Mouse (Mus musculus) cerebellum, adult 2 months (tissue): ENCODE measurements around the gene Nub1.

ENCODE experiments used
- CTCF ChIP-seq: fragments of 200-500 bp; IDR thresholded peaks from 2 replicates; pipeline ENCODE4 v1.5.1; 2011; ENCODE audit warnings: low read depth, mild to moderate bottlenecking, control low read depth, low read length, moderate library complexity, borderline replicate concordance; ENCODE audit not compliant: insufficient read depth
- POLR2A ChIP-seq: fragments of 200-500 bp; IDR thresholded peaks from 2 replicates; pipeline ENCODE4 v1.6.1; 2011; ENCODE audit warnings: low read length, control low read depth, borderline replicate concordance; ENCODE audit not compliant: insufficient read depth

DNA sequence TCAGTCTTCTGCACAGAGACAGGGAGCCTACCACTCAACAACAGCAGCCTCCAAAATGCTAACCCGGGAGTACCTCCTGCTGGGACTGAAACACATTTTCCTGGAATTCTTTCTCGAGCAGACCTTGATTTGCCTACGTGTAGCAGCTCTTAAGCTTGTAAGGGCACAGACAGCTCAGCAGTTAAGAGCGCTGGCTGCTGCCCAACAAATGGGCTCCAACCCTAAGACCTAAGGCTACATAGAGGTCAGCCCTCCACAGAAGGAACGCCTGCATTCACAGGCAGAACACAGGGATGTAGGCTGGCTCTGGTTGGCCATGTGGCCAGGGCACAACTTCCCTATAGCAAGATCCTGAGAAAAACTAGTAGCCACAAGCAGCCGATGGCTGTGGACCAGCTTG lies 40.6 kb downstream of the Nub1 start:
- TF ChIP-seq POLR2A (no peak), CTCF (no peak)
